Mouse (Mus musculus): ENCODE data around the gene Olfr26. TPM values are rescaled to one million over a fixed set of nuclear protein-coding genes. Genes with fewer than 3 reads are reported as not detected.
"Not testable (repeated sequence)": the region's sequence is repeated elsewhere in the genome, so short reads cannot be mapped to it uniquely, and the experiment has no call there.

Gene Olfr26
- polyA plus RNA-seq (2012; rRNA removed), result not detected in 2 replicates

GRCm38 (mm10) chr9:38854760-38855159, at the start of gene Olfr26:
TSS of gene Olfr26 (plus strand) at chr9:38855060.
- H3K4me1 ChIP-seq (ENCODE audit: control insufficient read depth, insufficient read depth, low read length), result no peaks in the 10 kb centered on the region
- no peak within 1 kb of the TSS for H3K27ac ChIP-seq (ENCODE audit: insufficient read depth, low read length)
- H3K4me3 ChIP-seq (ENCODE audit: insufficient read depth, low read length), result no peak within 1 kb of the TSS
- TF ChIP-seq POLR2A (IDR thresholded peaks at IDR 0.05; ENCODE audit: extremely low read depth, insufficient read depth, low read length), result no peak
- TF ChIP-seq CTCF (IDR thresholded peaks at IDR 0.05; ENCODE audit: extremely low read depth, insufficient read depth, low read length), result no peak

- TF ChIP-seq CTCF (IDR thresholded peaks at IDR 0.05; ENCODE audit: extremely low read depth, insufficient read depth, low read length), result no peak
- no peak for TF ChIP-seq POLR2A (IDR thresholded peaks at IDR 0.05; ENCODE audit: extremely low read depth, insufficient read depth, low read length)
Measured at GRCm38 (mm10) chr9:38805696-38806095, 49.2 kb upstream of the Olfr26 start.

GRCm38 (mm10) chr9:38814314-38814713, 40.5 kb upstream of the Olfr26 start, which contains the start of gene Olfr922:
TSS of gene Olfr922 (plus strand) at chr9:38814614.
- TF ChIP-seq CTCF (IDR thresholded peaks at IDR 0.05; ENCODE audit: extremely low read depth, insufficient read depth, low read length) (no peak), POLR2A (IDR thresholded peaks at IDR 0.05; ENCODE audit: extremely low read depth, insufficient read depth, low read length) (no peak)

More at GRCm38 (mm10) chr9:38805696-38806095, 49.2 kb upstream of the Olfr26 start:
- no peaks in the 10 kb centered on the region for H3K4me1 ChIP-seq (ENCODE audit: control insufficient read depth, insufficient read depth, low read length)
- H3K27ac ChIP-seq (ENCODE audit: insufficient read depth, low read length), result no peak overlapping the region
- H3K4me3 ChIP-seq (ENCODE audit: insufficient read depth, low read length), result no peak overlapping the region

GRCm38 (mm10) chr9:38815458-38815986, 39.3 kb upstream of the Olfr26 start:
- H3K4me3 ChIP-seq (ENCODE audit: insufficient read depth, low read length), result no peak overlapping the region
- TF ChIP-seq POLR2A (IDR thresholded peaks at IDR 0.05; ENCODE audit: extremely low read depth, insufficient read depth, low read length), result no peak
- TF ChIP-seq CTCF (IDR thresholded peaks at IDR 0.05; ENCODE audit: extremely low read depth, insufficient read depth, low read length), result no peak
- H3K4me1 ChIP-seq (ENCODE audit: control insufficient read depth, insufficient read depth, low read length), result no peaks in the 10 kb centered on the region
- no peak overlapping the region for H3K27ac ChIP-seq (ENCODE audit: insufficient read depth, low read length)

More at GRCm38 (mm10) chr9:38814314-38814713, 40.5 kb upstream of the Olfr26 start, which contains the start of gene Olfr922:
- Histone ChIP-seq H3K27ac (ENCODE audit: insufficient read depth, low read length) (no peak within 1 kb of the TSS), H3K4me3 (ENCODE audit: insufficient read depth, low read length) (no peak within 1 kb of the TSS), H3K4me1 (ENCODE audit: control insufficient read depth, insufficient read depth, low read length) (no peaks in the 10 kb centered on the region)

DNA sequence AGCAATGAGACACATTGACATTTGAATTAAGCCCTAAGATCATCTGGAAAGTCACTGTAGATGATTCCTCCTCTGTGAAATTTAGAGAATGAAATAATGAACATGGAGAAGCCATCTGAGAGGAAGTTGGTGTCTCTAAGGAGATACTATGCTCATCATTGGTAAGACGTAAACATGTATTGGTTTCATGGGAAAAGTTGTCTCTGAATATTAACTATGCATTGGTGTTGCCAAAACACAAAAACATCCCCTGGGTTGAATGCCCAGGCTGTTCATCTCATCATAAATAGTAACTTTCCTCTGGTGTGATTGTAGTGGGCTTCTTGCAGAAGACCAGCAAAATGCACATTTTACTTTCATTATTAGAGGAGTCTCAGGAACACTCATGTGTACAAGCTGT, 28.6 kb upstream of the Olfr26 start, which contains the start of gene Olfr923:
Gene Olfr923 (plus strand): TSS at position 301 of the 400 bp plus-strand sequence.
- no peaks in the 10 kb centered on the region for H3K4me1 ChIP-seq (ENCODE audit: control insufficient read depth, insufficient read depth, low read length)
- H3K27ac ChIP-seq (ENCODE audit: insufficient read depth, low read length), result no peak within 1 kb of the TSS
- TF ChIP-seq POLR2A (IDR thresholded peaks at IDR 0.05; ENCODE audit: extremely low read depth, insufficient read depth, low read length) (no peak), CTCF (IDR thresholded peaks at IDR 0.05; ENCODE audit: extremely low read depth, insufficient read depth, low read length) (no peak)

GRCm38 (mm10) chr9:38833027-38833426, 21.8 kb upstream of the Olfr26 start:
- Histone ChIP-seq H3K4me1 (ENCODE audit: control insufficient read depth, insufficient read depth, low read length) (no peaks in the 10 kb centered on the region), H3K27ac (ENCODE audit: insufficient read depth, low read length) (no peak overlapping the region), H3K4me3 (ENCODE audit: insufficient read depth, low read length) (no peak overlapping the region)
- TF ChIP-seq POLR2A (IDR thresholded peaks at IDR 0.05; ENCODE audit: extremely low read depth, insufficient read depth, low read length), result no peak
- TF ChIP-seq CTCF (IDR thresholded peaks at IDR 0.05; ENCODE audit: extremely low read depth, insufficient read depth, low read length), result no peak

More for the DNA sequence above, 28.6 kb upstream of the Olfr26 start, which contains the start of gene Olfr923:
- H3K4me3 ChIP-seq (ENCODE audit: insufficient read depth, low read length), result no peak within 1 kb of the TSS

DNA sequence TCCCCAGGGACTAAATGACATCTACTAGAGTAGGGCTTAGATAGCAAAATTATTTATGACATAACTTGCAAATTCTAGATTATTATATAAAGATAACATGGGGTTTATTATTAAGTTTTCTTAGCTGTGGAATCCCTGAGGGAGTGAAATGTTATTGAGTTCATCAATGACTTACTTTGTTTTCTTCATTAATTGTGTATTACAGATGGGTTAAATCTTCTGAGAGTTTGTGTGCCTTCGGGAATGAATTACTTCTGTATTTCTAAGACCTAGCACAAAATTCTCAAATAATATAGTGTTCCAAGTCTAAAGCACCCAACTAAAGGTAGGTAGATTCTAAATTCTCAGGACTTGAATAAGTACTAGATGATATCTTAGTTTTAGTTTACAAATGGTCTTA, 10.7 kb upstream of the Olfr26 start, which contains the start of gene Olfr924:
Gene Olfr924 (plus strand): TSS at position 301 of the 400 bp plus-strand sequence.
- Histone ChIP-seq H3K4me1 (ENCODE audit: control insufficient read depth, insufficient read depth, low read length) (no peaks in the 10 kb centered on the region), H3K4me3 (ENCODE audit: insufficient read depth, low read length) (no peak within 1 kb of the TSS), H3K27ac (ENCODE audit: insufficient read depth, low read length) (no peak within 1 kb of the TSS)
- TF ChIP-seq POLR2A (IDR thresholded peaks at IDR 0.05; ENCODE audit: extremely low read depth, insufficient read depth, low read length) (no peak), CTCF (IDR thresholded peaks at IDR 0.05; ENCODE audit: extremely low read depth, insufficient read depth, low read length) (no peak)

GRCm38 (mm10) chr9:38874880-38875279, 20.0 kb downstream of the Olfr26 start:
- not testable (repeated sequence) for H3K27ac ChIP-seq (ENCODE audit: insufficient read depth, low read length); H3K4me3 ChIP-seq (ENCODE audit: insufficient read depth, low read length); H3K4me1 ChIP-seq (ENCODE audit: control insufficient read depth, insufficient read depth, low read length)

DNA sequence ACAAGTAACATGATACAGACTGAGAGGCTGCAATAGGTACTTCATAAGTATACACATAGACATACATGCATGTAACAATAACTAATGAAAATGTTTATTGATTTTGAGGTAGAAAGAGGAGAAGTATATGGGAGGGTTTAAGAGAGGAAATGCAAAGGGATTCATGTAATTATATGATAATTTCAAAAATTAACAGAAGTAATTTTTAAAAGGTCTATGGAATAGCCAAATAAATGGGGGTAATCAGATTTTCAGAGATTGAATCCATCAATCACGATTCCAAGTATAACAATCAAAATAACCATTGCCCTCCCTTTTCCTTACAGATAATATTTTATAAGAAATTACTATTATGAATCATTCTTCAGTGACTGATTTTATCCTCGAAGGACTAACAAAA, 22.0 kb downstream of the Olfr26 start, which contains the start of gene Olfr926:
Gene Olfr926 (plus strand): TSS at position 301 of the 400 bp plus-strand sequence.
- no peaks in the 10 kb centered on the region for H3K4me1 ChIP-seq (ENCODE audit: control insufficient read depth, insufficient read depth, low read length)
- TF ChIP-seq POLR2A (IDR thresholded peaks at IDR 0.05; ENCODE audit: extremely low read depth, insufficient read depth, low read length) (no peak), CTCF (IDR thresholded peaks at IDR 0.05; ENCODE audit: extremely low read depth, insufficient read depth, low read length) (no peak)
- no peak within 1 kb of the TSS for H3K4me3 ChIP-seq (ENCODE audit: insufficient read depth, low read length)
- H3K27ac ChIP-seq (ENCODE audit: insufficient read depth, low read length), result no peak within 1 kb of the TSS

Other genes with a start within 250 kb of the Olfr26 start
- not detected in 2 replicates for gene Olfr914, start 250.0 kb upstream of the Olfr26 start, polyA plus RNA-seq (2012; rRNA removed)
- not detected in 2 replicates for gene Olfr916, start 195.2 kb upstream of the Olfr26 start, polyA plus RNA-seq (2012; rRNA removed)
- gene Olfr917, start 189.2 kb upstream of the Olfr26 start, polyA plus RNA-seq (2012; rRNA removed), result not detected in 2 replicates
- not detected in 2 replicates for gene Olfr918, start 180.5 kb upstream of the Olfr26 start, polyA plus RNA-seq (2012; rRNA removed)
- not detected in 2 replicates for gene Olfr919, start 151.4 kb upstream of the Olfr26 start, polyA plus RNA-seq (2012; rRNA removed)
- 8.2 and 9.3 TPM in 2 replicates for gene Vwa5a, start 136.8 kb upstream of the Olfr26 start, polyA plus RNA-seq (2012; rRNA removed)
- gene Olfr920, start 102.8 kb upstream of the Olfr26 start, polyA plus RNA-seq (2012; rRNA removed), result 0.17 and 0.21 TPM in 2 replicates
- not detected in 2 replicates for gene Olfr921, start 82.0 kb upstream of the Olfr26 start, polyA plus RNA-seq (2012; rRNA removed)
- gene Olfr922, start 40.4 kb upstream of the Olfr26 start, polyA plus RNA-seq (2012; rRNA removed), result not detected in 2 replicates
- gene Olfr923, start 28.5 kb upstream of the Olfr26 start, polyA plus RNA-seq (2012; rRNA removed), result not detected in 2 replicates
- gene Olfr924, start 10.6 kb upstream of the Olfr26 start, polyA plus RNA-seq (2012; rRNA removed), result not detected in 2 replicates
- gene Olfr926, start 22.1 kb downstream of the Olfr26 start, polyA plus RNA-seq (2012; rRNA removed), result not detected in 2 replicates
- gene Olfr930, start 74.7 kb downstream of the Olfr26 start, polyA plus RNA-seq (2012; rRNA removed), result not detected in 2 replicates
- gene Olfr933, start 117.3 kb downstream of the Olfr26 start, polyA plus RNA-seq (2012; rRNA removed), result not detected in 2 replicates
- gene Olfr934, start 133.3 kb downstream of the Olfr26 start, polyA plus RNA-seq (2012; rRNA removed), result not detected in 2 replicates
- gene Olfr935, start 144.6 kb downstream of the Olfr26 start, polyA plus RNA-seq (2012; rRNA removed), result not detected in 2 replicates
- not detected in 2 replicates for gene Olfr146, start 168.3 kb downstream of the Olfr26 start, polyA plus RNA-seq (2012; rRNA removed)
- not detected in 2 replicates for gene Olfr937, start 209.9 kb downstream of the Olfr26 start, polyA plus RNA-seq (2012; rRNA removed)
- not detected in 2 replicates for gene Olfr938, start 223.8 kb downstream of the Olfr26 start, polyA plus RNA-seq (2012; rRNA removed)